Mouse (Mus musculus) embryo, embryonic 11.5 days (tissue): ENCODE measurements around the gene Dkk1.
"Not testable (repeated sequence)": the region's sequence is repeated elsewhere in the genome, so short reads cannot be mapped to it uniquely, and the experiment has no call there.

Source experiments
- DNase-seq: peaks from one replicate; pipeline ENCODE4 v3.0.0-alpha.2; 2012; ENCODE audit warnings: low read depth, low spot score

Gene Dkk1

GRCm38 (mm10) chr19:30549044-30549853 lies at the start of gene Dkk1:
Gene Dkk1 (minus strand): TSS chr19:30549665.
- DNase-seq, result peak; percentile 42

GRCm38 (mm10) chr19:30586366-30586765 lies 36.9 kb upstream of the Dkk1 start:
- no peak for DNase-seq

- DNase-seq, result no peak
These were observed 15.1 kb upstream of the Dkk1 start for GRCm38 (mm10) chr19:30564516-30564915.

- no peak for DNase-seq
These were observed 14.4 kb upstream of the Dkk1 start for GRCm38 (mm10) chr19:30563876-30564275.

- no peak for DNase-seq
These were observed 8.6 kb upstream of the Dkk1 start for GRCm38 (mm10) chr19:30558024-30558423.

GRCm38 (mm10) chr19:30554467-30554881 lies 5.0 kb upstream of the Dkk1 start:
- DNase-seq, result peak; percentile 54

GRCm38 (mm10) chr19:30553740-30554139 lies 4.3 kb upstream of the Dkk1 start:
- DNase-seq, result no peak

GRCm38 (mm10) chr19:30552260-30552659 lies 2.8 kb upstream of the Dkk1 start:
- DNase-seq, result no peak

GRCm38 (mm10) chr19:30549854-30550647 lies 586 bp upstream of the Dkk1 start:
- no peak for DNase-seq

- DNase-seq, result no peak
These were observed 938 bp downstream of the Dkk1 start for GRCm38 (mm10) chr19:30548411-30549043.

- not testable (repeated sequence) for DNase-seq
These were observed 10.0 kb downstream of the Dkk1 start for GRCm38 (mm10) chr19:30539365-30539941.

GRCm38 (mm10) chr19:30516771-30517170 lies 32.7 kb downstream of the Dkk1 start:
- DNase-seq, result no peak

GRCm38 (mm10) chr19:30510481-30510880 lies 39.0 kb downstream of the Dkk1 start:
- DNase-seq, result no peak

GRCm38 (mm10) chr19:30505497-30505896 lies 44.0 kb downstream of the Dkk1 start:
- DNase-seq, result no peak
